Mouse (Mus musculus): ENCODE measurements around the gene Nlrp4f.

Gene Nlrp4f

GRCm38 (mm10) chr13:65205877-65206276 is at the start of gene Nlrp4f:
TSS of gene Nlrp4f (minus strand) at chr13:65205977.
- no peak for DNase-seq (ENCODE audit: low spot score in 2 of 2)

DNA sequence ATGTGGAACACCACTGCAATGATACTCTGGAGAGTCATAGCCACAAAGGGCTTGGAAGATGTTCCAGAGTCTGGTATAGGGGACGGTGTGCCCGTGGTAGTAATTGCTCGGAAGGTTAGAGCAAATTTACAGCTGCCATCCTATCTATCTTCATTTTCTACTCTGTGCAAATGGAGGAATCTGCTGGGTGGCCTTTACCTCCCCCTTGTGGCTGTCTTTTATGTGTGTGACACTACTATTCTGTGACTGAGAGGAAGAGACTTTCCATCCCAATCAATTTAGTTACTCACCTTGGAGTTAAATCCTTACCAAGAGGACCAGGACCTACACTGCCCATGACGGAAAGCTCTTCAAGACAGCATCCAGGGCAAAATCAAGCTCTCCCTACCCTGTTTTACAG is 37.5 kb upstream of the Nlrp4f start:
- peak in 1 of 2 experiments; percentile 32 for DNase-seq (ENCODE audit: low spot score in 2 of 2)

- peak in 1 of 2 experiments; percentile 39 for DNase-seq (ENCODE audit: low spot score in 2 of 2)
These were observed 36.6 kb upstream of the Nlrp4f start for GRCm38 (mm10) chr13:65242319-65242787.

DNA sequence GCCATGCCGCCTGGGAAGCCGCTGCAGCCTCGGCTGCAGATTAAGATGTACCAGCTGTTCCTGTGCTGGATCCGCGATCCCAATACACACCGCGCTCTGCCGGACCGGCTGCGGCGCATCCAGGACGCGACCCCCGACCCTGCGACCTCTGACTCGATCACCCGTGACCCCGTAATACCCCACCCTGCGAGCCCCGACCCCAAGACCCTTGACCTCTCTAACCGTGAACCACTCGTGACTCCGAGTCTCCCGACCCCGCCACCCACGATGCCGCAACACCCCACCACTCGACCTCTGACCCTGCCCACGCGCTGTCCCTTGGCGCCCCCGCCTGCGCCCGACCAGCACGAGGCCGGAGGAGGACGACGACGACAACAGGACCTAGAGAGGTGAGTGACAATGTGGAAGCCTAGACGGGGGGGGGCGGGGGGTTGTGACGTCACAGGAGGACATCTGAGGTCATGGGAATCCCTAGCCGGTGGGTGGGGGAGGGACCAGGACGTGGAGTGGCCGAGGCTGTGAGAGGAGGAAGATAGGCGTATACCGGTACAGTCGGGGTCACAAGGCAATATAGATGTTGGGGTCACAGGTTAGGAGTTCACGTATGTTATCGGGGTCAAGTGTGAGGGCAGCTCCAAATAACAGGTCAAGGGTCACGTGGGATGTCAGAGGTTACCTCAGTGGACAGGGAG is 36.0 kb upstream of the Nlrp4f start:
- peak in 1 of 2 experiments; percentile 59 for DNase-seq (ENCODE audit: low spot score in 2 of 2)

DNA sequence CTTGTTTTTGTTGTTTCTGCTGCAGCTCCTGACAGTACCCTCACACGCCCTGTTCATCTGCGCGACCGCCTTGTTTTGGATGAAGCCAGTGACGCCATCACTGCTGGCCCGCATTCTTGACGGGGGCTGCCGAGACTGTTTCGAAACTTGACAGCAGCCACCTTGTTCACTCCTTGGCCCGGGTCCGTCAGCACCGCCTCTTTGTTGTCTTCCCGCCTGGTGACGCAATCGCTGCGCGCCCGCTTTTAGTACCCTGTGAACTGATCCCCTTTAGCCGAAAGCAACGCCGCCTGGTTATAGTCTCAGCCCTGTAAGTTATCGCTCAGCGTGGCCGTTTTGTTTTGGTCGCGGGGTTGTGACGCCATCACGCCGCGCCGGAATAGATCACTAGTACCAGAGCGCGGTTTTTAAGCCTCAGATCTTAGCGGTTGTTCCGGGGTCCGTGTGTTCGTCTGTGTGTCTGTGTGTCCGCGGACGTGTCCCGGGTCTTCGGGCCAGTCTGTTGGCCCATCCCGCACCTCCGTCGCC is 35.4 kb upstream of the Nlrp4f start:
- peak; percentile 94 to 96 for DNase-seq (ENCODE audit: low spot score in 2 of 2)

- peak; percentile 88 to 96 for DNase-seq (ENCODE audit: low spot score in 2 of 2)
These were observed 34.8 kb upstream of the Nlrp4f start for GRCm38 (mm10) chr13:65240509-65241098.

- DNase-seq (ENCODE audit: low spot score in 2 of 2) = no peak
These were observed 31.4 kb upstream of the Nlrp4f start for GRCm38 (mm10) chr13:65237211-65237610.

DNA sequence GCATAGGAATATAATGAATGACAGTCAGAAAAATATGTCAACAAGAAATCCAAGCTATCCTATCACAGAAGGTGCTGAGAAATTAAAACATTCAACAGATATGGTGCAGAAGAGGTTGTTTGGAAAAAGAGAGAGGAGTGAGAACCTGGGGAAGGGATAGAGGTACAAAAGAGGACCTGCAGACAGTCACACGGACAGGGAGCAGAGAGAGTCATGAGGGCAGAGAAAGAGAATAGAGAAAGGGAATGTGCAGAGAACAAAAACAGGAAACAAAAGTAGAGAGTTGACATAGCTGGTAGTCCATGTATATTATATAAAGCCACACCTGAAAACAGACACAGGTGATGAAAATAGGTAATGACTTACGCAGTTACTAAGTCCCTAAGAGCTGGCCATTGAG is 20.9 kb upstream of the Nlrp4f start:
- DNase-seq (ENCODE audit: low spot score in 2 of 2) = no peak

- no peak for DNase-seq (ENCODE audit: low spot score in 2 of 2)
These were observed 20.2 kb upstream of the Nlrp4f start for GRCm38 (mm10) chr13:65225945-65226344.

DNA sequence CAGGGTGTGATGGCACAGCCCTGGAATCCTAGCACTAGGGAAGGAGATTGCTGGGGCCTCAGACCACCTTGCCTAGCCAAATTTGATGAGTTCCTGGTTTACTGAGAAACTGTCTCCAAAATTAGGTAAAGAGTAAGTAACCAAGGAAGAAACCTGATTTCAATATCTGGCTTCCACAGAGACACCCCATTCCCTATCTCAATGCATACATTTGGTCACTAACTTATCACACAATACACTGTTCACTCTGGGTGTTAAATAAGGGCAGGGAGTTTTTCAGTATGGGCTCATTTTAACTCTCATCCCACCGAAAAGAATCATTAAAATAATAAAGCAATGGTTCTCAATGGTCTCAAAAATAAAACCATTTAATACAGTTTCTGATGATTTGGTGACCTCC is 5.1 kb downstream of the Nlrp4f start:
- DNase-seq (ENCODE audit: low spot score in 2 of 2) = no peak

DNA sequence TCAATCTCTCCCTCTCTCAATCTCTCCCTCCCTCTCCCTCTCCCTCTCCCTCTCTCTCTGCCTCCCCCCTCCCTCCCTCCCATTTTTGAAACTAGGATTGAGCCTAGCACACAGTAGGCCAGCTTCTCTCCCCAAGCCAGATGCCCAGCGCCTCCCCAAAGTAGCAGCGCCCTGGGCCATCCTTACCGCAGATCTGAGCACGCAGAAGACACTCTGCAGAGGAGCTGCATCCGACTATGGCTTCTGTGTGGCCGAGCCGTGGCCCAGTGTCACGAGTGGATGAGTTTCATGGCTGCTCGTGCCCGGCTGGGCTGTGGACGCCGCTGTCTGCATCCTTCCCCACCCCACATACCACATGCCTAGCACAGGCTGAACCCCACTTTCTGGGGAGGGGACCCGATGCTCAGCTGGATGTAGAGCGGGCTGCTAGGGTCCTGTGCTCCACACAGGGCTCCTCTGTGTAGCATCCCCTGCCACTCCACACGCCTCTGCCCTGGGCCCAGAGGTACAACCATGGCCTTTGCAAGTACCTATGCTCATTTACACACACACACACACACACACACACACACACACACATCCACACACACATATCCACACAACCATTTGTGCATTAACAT is 29.2 kb downstream of the Nlrp4f start:
- DNase-seq (ENCODE audit: low spot score in 2 of 2) = no peak

DNA sequence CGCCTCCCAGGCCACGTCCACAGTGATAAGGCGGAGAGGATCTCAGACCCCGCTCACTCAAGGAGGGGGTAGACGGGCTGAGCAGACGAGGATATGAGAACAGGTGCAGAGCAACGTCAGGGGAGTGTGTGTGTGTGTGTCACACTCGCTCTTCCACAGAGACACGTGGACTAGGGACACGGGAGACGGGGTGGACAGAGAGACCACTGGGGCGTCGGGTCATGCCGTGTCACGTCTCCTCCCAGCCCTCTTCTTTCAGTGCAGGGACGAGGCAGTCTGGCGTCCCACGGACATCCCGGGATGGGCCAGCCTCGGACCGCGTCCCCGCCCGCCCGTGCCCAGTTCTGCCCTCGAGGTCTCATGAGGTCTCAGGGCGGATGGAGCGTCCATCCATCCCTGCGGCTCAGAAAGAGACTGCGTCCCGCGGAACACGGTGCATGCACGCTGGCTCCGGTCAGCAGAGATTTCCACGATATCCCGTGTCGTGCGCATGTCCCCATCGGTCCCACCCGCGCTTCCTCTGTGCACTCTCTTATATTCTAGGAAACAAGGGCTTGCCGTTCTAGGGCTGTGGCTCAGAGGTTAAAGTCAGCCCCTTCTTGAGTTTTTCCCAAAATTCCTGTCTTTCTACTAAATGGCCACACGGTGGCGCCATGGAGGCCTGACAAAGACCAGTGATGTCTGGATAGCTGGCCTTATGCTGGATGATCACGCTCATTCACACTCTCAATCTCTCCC is 29.9 kb downstream of the Nlrp4f start:
- DNase-seq (ENCODE audit: low spot score in 2 of 2) = peak; percentile 10 to 54

DNA sequence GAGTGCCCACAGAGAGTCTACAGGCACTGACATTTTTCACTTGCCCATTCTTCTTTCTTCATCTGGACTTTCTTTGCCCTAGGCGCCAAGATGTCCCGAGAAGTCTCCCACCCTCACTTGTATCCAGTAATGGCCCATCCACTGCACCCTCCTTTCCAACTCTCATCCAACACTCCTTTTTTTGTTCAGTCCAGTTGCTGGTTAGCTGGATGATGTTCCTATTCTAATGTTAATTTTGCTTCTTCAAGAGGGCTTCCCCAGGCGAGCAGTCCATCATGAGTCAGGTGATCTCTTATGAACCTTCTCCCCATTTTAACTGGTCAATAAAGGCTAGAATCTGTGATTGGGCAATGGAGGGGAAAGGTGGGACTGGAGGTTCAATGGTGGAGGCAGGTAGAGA is 31.7 kb downstream of the Nlrp4f start:
- no peak for DNase-seq (ENCODE audit: low spot score in 2 of 2)

DNA sequence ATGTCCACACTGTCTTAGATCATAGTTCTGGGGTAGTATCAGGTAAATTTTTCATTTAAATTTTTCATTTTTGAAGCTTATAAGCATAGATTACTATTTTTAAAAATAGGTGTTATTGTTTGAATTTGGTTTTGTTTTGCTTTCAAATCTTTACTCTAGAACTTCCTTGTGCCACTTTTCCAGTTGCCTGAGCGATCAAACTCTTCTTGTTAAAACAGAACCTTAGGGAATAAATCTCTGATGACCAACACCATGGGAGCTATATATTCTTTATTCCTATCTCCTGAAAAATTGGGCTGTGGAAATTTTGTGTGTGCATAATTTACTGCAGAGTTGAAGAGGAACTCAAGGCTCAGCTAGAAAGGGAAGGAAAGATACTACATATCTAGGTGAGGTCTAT is 55.8 kb downstream of the Nlrp4f start, which contains the start of gene Olfr466:
Gene Olfr466, plus strand, starts transcription at position 301 of the 400 bp plus-strand sequence.
- DNase-seq (ENCODE audit: low spot score in 2 of 2) = no peak

DNA sequence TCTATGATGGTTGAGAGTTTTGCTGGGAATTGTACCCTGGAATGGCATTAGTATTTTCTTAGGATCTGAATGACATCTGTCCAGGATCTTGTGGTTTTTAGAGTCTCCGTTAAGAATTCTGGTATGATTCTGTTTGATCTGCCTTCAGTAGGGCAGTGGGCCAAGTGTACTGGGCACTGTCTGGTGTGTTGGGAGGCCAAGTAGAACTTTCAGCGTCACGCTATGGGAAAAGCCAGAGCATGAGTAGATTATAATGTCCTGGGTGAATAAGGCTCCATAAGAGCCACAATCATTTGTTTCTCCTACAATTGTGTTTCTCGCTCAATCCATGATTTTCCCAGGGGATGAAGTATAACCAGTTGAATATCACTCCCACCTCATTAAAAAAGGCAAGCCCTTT is 68.0 kb downstream of the Nlrp4f start, which contains the start of gene Olfr465-ps1:
Gene Olfr465-ps1, plus strand, starts transcription at position 301 of the 400 bp plus-strand sequence.
- DNase-seq (ENCODE audit: low spot score in 2 of 2) = no peak

Data from spleen, postnatal 10 days (tissue).